Mouse (Mus musculus) heart, embryonic 14.5 days (tissue): ENCODE data around the gene Ddrgk1. TPM values are rescaled to one million over a fixed set of nuclear protein-coding genes. Genes with fewer than 3 reads are reported as not detected.
A peak's percentile ranks its signal among the peaks of the same experiment; 100 is the strongest.

Source experiments
- ATAC-seq: fragments of 200-750 bp; cut with Nextera tagmentation; 2 replicates; pipeline ENCODE4 v1.8.0; 2017; ENCODE audit warnings: low read depth, moderate TSS enrichment; ENCODE audit not compliant: insufficient number of reproducible peaks, insufficient read depth, low FRiP score
- H3K27ac ChIP-seq, 2 experiments: fragments of 200-500 bp in 1 of 2; fragments of 300-500 bp in 1 of 2; sonication (generic) in 1 of 2; replicated peaks in 1 of 2; 2 replicates each; pipeline ENCODE4 v1.5.1; 2012 to 2014; ENCODE audit warnings: low read depth in 2 of 2, low read length in 2 of 2, control low read depth in 1 of 2, mild to moderate bottlenecking in 1 of 2, mixed read lengths in 1 of 2; ENCODE audit not compliant: control insufficient read depth in 1 of 2, insufficient read depth in 1 of 2
- H3K27me3 ChIP-seq: fragments of 300-500 bp; sonication (generic); 2 replicates; pipeline ENCODE4 v1.6.1; 2014; ENCODE audit warnings: mild to moderate bottlenecking, low read length, control low read depth; ENCODE audit not compliant: control insufficient read depth, insufficient read depth
- H3K36me3 ChIP-seq: fragments of 300-500 bp; sonication (generic); 2 replicates; pipeline ENCODE4 v1.6.1; 2014; ENCODE audit warnings: mild to moderate bottlenecking, control low read depth, low read length, mixed read lengths; ENCODE audit not compliant: control insufficient read depth, insufficient read depth
- H3K4me1 ChIP-seq, 2 experiments: fragments of 200-500 bp in 1 of 2; fragments of 300-500 bp in 1 of 2; sonication (generic) in 1 of 2; 2 replicates each; pipeline ENCODE4 v1.6.1; 2012 to 2014; ENCODE audit warnings: low read length in 2 of 2, control low read depth in 1 of 2, mixed read lengths in 1 of 2; ENCODE audit not compliant: control insufficient read depth in 2 of 2, insufficient read depth in 2 of 2
- H3K4me2 ChIP-seq: fragments of 300-500 bp; sonication (generic); 2 replicates; pipeline ENCODE4 v1.6.1; 2014; ENCODE audit warnings: mild to moderate bottlenecking, low read length
- H3K4me3 ChIP-seq, 2 experiments: fragments of 200-500 bp in 1 of 2; fragments of 300-500 bp in 1 of 2; sonication (generic) in 1 of 2; 2 replicates each; pipeline ENCODE4 v1.5.1; 2012 to 2014; ENCODE audit warnings: low read length in 2 of 2, mild to moderate bottlenecking in 2 of 2, control low read depth in 1 of 2, low read depth in 1 of 2, moderate library complexity in 1 of 2; ENCODE audit not compliant: control insufficient read depth in 1 of 2, insufficient read depth in 1 of 2
- H3K9ac ChIP-seq: fragments of 300-500 bp; sonication (generic); 2 replicates; pipeline ENCODE4 v1.6.1; 2014; ENCODE audit warnings: mild to moderate bottlenecking, low read length
- H3K9me3 ChIP-seq: fragments of 300-500 bp; sonication (generic); 2 replicates; pipeline ENCODE4 v1.6.1; 2016; ENCODE audit warnings: low read length, control low read depth; ENCODE audit not compliant: control insufficient read depth
- WGBS: fragments of 180-500 bp; shearing (Covaris S2); extraction: QIAGEN DNeasy Blood & Tissue Kit; methylation state at CpG from one replicate; pipeline ENCODE4 v1.1.7; 2014; 5-methylcytosine and 5-hydroxymethylcytosine counted together
- polyA plus RNA-seq: library from polyadenylated mRNA; unstranded; fragments of >200 nt; fragmentation: Nextera tagmentation; extraction: Ambion mirVana; gene quantifications from 2 replicates; pipeline ENCODE4 v1.2.1, GENCODE M21; 2014

Ddrgk1 gene
- 41.2 and 44.8 TPM in 2 replicates for polyA plus RNA-seq

DNA sequence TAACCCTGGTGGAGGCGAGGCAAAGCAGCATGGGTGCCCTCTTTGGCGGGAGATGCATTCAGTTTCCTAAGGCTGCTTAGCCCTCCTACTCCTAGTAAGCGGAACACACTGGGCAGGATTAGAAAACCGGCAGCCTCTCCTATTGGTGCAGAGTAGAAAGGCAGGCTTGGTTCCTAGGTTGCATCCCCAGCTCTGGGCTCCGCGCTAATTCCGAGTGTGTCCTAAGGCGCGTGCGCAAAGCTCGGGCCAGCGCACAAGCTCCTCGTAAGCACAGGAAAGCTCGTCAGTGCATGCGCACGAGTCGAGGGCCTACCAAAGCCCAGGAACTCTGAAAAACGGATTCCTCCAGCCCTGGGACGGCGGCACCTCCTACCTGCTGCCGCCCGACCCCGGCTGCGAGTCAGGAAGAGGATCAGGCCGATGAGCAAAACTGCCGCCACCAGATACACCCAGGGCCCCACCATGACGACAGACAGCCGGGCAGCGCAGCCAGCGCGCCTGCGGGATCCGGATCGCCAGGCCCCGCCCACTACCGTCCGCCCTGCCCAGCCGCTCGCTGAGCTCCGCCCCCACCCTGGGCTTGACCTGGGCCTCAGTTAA, at the start of gene Ddrgk1:
Ddrgk1 (minus strand) TSS at position 558 of the 600 bp plus-strand sequence.
- H3K27me3 ChIP-seq, result no peaks in the 10 kb centered on the region
- H3K27ac ChIP-seq, result peak within 1 kb of the TSS; percentile 98 to 99
- peak within 1 kb of the TSS; percentile 92 for H3K9ac ChIP-seq
- peak; percentile 97 for ATAC-seq
- peaks cover 9 to 20% of the 10 kb centered on the region in 2 experiments for H3K4me1 ChIP-seq
- WGBS, result under 1% methylated on average over 35 of the region's 40 CpGs
- peak within 1 kb of the TSS; percentile 62 to 81 for H3K4me3 ChIP-seq
- peaks cover 38% of the 10 kb centered on the region for H3K36me3 ChIP-seq
- peak within 1 kb of the TSS; percentile 85 for H3K4me2 ChIP-seq
- H3K9me3 ChIP-seq, result no peaks in the 10 kb centered on the region

DNA sequence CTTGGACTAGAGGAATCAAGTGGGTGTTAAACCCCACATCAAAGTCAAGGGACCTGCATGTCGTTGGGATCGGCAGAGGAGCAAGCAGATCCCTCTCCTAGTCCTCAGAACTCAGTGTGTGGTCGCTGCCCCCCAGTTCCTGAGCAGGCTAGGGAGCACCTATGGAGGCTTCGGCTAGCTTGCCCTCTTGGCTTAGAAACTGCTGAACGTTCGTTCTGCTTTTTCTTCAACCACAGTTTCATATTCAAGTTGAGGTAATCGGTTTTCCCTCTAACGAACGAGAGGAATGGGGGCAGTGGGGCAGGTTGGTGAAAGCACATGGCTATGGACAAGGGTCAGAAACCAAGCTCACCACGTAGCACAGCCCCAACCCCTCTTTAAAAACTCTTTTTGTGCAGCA, 42.6 kb upstream of the Ddrgk1 start:
- ATAC-seq, result no peak

DNA sequence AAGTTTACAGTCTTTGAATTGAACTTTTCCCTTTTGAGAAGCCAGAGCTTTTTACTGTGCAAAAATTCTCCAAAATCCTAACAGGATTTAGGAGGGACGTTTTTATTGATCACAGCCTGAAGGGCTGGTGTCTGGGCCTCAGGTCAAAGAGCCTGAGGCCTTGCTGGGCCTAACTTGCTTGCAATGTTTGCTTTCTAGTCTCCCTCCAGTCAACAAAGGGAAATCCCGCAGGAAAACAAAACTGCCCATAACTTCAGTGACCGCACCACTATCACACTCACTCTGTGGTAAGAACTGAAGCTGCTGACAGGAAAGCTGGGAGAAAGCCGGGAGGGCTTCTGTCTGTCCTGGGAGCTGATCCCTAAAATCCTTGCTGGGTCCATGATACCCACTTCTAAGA, 42.1 kb upstream of the Ddrgk1 start:
- Histone ChIP-seq H3K27ac (no peak overlapping the region), H3K4me1 (peaks cover 4 to 12% of the 10 kb centered on the region in 2 experiments; a peak in 3 of 4 replicates), H3K9me3 (no peaks in the 10 kb centered on the region), H3K36me3 (peaks cover 44% of the 10 kb centered on the region), H3K9ac (no peak overlapping the region), H3K27me3 (no peaks in the 10 kb centered on the region), H3K4me3 (no peak overlapping the region), H3K4me2 (no peak overlapping the region)
- 57% methylated on average over 4 of the region's 4 CpGs for WGBS
- no peak for ATAC-seq

More for the DNA sequence above, 42.6 kb upstream of the Ddrgk1 start:
- Histone ChIP-seq H3K9ac (no peak overlapping the region), H3K9me3 (no peaks in the 10 kb centered on the region), H3K4me3 (no peak overlapping the region), H3K4me1 (peaks cover 4 to 12% of the 10 kb centered on the region in 2 experiments; a peak in 3 of 4 replicates), H3K36me3 (peaks cover 48% of the 10 kb centered on the region), H3K27me3 (no peaks in the 10 kb centered on the region), H3K4me2 (no peak overlapping the region), H3K27ac (no peak overlapping the region)
- whole genome bisulfite sequencing, result 64% methylated on average over 10 of the region's 10 CpGs

DNA sequence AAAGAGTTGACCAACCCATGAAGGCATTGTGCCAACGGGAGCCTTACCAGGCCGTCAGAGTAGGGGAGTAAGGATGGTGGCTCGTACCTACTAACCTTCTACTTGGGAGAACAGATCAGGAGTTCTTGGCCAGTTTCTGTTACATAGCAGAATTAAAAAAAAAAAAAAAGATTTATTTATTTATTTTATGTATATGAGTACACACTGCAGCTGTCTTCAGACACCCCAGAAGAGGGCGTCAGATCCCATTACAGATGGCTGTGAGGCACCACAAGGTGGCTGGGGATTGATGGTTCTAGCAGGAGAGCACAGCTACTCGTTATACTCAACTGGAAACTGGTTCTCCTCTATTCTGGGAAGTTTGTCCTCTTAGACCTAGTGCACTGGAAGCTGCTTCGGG, 40.7 kb upstream of the Ddrgk1 start:
- H3K4me1 ChIP-seq, result peaks cover 4 to 12% of the 10 kb centered on the region in 2 experiments; a peak in 3 of 4 replicates
- WGBS, result 77% methylated on average over 6 of the region's 6 CpGs

DNA sequence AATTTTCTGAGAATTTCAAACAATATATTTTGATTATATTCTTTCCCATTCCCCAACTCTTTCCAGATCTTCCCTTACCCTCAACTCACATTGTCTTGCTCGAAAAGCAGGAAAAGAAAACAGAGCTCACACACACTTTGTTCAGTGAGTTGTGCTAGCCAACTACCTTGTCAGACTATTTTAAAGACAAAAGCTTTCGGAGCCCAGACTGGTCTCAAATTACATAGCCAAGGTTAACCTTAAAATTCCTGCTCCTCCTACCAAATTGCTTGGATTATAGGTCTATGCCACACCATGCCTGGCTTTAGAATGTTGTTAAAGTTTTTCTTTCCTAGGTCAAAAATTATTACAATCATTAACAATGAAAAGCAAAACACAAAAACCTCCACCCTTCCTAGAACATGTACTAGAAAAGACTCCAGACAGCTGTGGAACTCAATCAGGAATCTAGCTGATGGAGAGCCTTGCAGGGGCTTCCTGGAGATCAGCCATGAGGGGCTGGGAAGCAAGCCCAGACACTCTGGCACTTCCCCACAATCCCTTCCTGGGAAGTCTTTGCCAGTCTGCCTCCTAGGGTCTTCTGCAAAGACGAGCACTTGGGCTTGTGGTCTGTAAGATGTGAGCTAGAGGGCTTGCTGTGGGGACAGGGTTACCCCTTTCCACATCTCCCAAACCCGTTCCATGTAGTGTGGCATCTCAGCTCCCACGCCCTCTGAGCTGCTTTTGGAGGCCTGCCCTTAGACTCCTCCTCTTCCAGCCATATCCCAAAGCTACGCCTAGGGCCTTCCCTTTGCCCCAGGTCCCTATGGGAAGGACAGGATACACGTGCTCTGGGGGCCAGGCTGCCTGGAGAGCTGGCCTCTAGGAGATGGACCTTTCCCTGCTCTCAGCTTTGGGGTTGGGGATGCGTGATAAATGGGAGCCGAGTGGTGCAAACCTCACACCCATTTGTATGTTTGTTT, 39.9 kb upstream of the Ddrgk1 start:
- Histone ChIP-seq H3K4me2 (no peak overlapping the region), H3K27ac (no peak overlapping the region), H3K4me1 (peaks cover 4 to 12% of the 10 kb centered on the region in 2 experiments; a peak in 3 of 4 replicates), H3K9ac (no peak overlapping the region), H3K9me3 (no peaks in the 10 kb centered on the region), H3K4me3 (no peak overlapping the region), H3K27me3 (0 out of 2 replicates have a peak, but pooled peaks cover 4% of the 10 kb centered on the region), H3K36me3 (peaks cover 21% of the 10 kb centered on the region)
- 65% methylated on average over 9 of the region's 9 CpGs for WGBS
- ATAC-seq, result no peak

More for the DNA sequence above, 40.7 kb upstream of the Ddrgk1 start:
- Histone ChIP-seq H3K4me2 (no peak overlapping the region), H3K36me3 (peaks cover 29% of the 10 kb centered on the region), H3K27me3 (no peaks in the 10 kb centered on the region), H3K4me3 (no peak overlapping the region), H3K27ac (no peak overlapping the region), H3K9me3 (no peaks in the 10 kb centered on the region), H3K9ac (no peak overlapping the region)
- no peak for ATAC-seq

DNA sequence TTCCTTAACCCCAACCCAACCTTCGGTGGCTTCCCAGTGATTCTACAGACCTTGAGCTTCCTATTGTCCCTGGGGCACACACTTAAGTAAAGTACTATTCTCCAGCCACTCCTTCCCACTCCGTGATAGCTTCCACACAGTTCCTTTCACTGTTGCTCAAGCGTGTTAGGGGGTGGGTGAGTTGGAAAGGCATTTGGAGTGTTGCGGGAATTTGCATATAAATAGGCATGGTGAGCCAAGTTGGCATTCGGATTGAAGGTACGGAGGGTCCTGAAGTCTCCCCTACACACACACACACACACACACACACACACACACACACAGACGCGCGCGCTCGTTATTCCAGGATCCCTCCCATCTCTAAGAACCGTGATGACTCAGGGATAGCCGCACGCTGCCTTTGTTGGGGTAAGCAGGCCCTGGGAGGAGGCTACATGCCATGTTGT, 33.4 kb upstream of the Ddrgk1 start:
- H3K9ac ChIP-seq, result peak overlapping the region; percentile 67
- ATAC-seq, result no peak
- H3K4me3 ChIP-seq, result peak overlapping the region; percentile 49 to 62
- no peaks in the 10 kb centered on the region for H3K9me3 ChIP-seq
- no peaks in the 10 kb centered on the region for H3K36me3 ChIP-seq
- peaks cover 43% of the 10 kb centered on the region for H3K27me3 ChIP-seq
- no peak overlapping the region for H3K27ac ChIP-seq
- peak overlapping the region; percentile 100 for H3K4me2 ChIP-seq
- WGBS, result 2% methylated on average over 14 of the region's 14 CpGs
- peaks cover 6 to 11% of the 10 kb centered on the region in 2 experiments; a peak in 3 of 4 replicates for H3K4me1 ChIP-seq

DNA sequence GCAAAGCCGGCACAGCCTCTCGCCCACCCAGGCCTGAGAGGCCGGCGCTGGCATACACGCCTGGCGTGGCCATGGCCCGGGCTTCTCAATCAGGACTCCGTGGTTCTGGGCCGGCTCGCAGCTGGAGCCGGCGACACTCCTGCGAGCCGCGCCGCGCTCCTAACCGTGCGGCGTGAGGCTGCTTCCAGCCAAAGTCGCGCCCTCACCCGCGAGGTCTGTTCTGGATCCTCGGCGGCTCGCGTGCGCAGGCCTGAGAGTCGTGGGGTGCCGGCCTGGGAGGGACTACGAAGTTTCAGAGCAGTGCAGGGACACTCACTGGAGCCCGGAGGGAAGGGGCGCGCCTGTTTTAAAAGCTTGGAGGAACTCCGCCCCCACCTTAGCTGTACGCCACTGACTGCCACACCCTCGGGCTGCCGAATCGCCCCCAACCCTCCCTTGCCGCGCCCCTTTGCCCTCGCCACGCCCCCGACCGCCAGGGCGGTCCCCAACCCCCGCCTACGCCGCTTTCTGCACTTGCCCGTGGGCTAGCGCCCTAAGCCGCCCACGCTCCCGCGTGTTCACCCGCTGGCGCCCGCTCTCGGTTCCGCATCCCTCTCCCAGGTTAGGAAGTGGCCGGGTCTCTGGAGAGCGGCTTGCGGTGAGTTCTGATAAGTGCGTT, 32.8 kb upstream of the Ddrgk1 start, which contains the start of gene Slc4a11:
Slc4a11 (minus strand) TSS at position 367 of the 658 bp plus-strand sequence.
- peak; percentile 24; the same call in 1 of the 2 replicates for ATAC-seq
- Histone ChIP-seq H3K4me1 (peaks cover 6 to 11% of the 10 kb centered on the region in 2 experiments; a peak in 3 of 4 replicates), H3K27me3 (peaks cover 43% of the 10 kb centered on the region), H3K36me3 (no peaks in the 10 kb centered on the region), H3K4me2 (peak within 1 kb of the TSS; percentile 100), H3K4me3 (peak within 1 kb of the TSS; percentile 49 to 62), H3K9ac (peak within 1 kb of the TSS; percentile 67), H3K27ac (no peak within 1 kb of the TSS), H3K9me3 (no peaks in the 10 kb centered on the region)
- under 1% methylated on average over 63 of the region's 65 CpGs for WGBS
